Mouse (Mus musculus): ENCODE measurements at regions not wholly inside any gene's neighbourhood (a gene's known extent, or its start where the extent isn't known, plus 50 kb on each side); places are given as distances from the start of the nearest gene placed in this dataset.

DNA sequence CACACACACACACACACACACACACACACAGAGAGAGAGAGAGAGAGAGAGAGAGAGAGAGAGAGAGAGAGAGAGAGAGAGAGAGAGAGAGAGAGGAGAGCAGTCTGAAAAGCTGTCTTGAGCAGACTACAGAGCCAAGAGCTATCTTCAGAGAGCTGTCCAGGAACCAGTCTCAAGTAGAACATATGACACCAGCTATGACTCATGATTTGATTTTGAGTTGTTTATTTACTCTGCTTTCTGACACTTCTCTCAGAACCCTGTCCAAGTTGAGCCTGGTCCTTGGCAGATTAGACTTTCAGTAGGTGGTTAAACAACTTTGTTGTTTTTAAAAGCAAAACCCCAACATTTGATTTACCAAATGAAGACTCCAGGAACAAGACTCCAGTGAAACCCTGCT, 420.8 kb upstream of the Lcorl start:
- Histone ChIP-seq H3K27ac (no peak overlapping the region), H3K36me3 (replicated peaks) (no peaks in the 10 kb centered on the region), H3K9me3 (no peaks in the 10 kb centered on the region), H3K27me3 (ENCODE audit: poor library complexity, severe bottlenecking) (no peaks in the 10 kb centered on the region), H3K4me1 (no peaks in the 10 kb centered on the region), H3K4me3 (no peak overlapping the region)
- DNase-seq (ENCODE audit: extremely low spot score, low spot score), result no peak

- Histone ChIP-seq H3K27me3 (ENCODE audit: poor library complexity, severe bottlenecking) (no peaks in the 10 kb centered on the region), H3K27ac (no peak overlapping the region), H3K4me1 (no peaks in the 10 kb centered on the region), H3K9me3 (no peaks in the 10 kb centered on the region), H3K4me3 (no peak overlapping the region), H3K36me3 (replicated peaks) (no peaks in the 10 kb centered on the region)
- 90% methylated on average over 6 of the region's 6 CpGs for WGBS
- DNase-seq (ENCODE audit: extremely low spot score, low spot score), result no peak
These were observed 399.3 kb upstream of the Lcorl start for GRCm38 (mm10) chr5:46256730-46257129.

GRCm38 (mm10) chr5:46253940-46254339, 396.5 kb upstream of the Lcorl start:
- no peaks in the 10 kb centered on the region for H3K27me3 ChIP-seq (ENCODE audit: poor library complexity, severe bottlenecking)
- no peak overlapping the region for H3K4me3 ChIP-seq
- H3K4me1 ChIP-seq, result no peaks in the 10 kb centered on the region
- H3K36me3 ChIP-seq (replicated peaks), result no peaks in the 10 kb centered on the region
- H3K9me3 ChIP-seq, result no peaks in the 10 kb centered on the region
- DNase-seq (ENCODE audit: extremely low spot score, low spot score), result no peak
- no peak overlapping the region for H3K27ac ChIP-seq

DNA sequence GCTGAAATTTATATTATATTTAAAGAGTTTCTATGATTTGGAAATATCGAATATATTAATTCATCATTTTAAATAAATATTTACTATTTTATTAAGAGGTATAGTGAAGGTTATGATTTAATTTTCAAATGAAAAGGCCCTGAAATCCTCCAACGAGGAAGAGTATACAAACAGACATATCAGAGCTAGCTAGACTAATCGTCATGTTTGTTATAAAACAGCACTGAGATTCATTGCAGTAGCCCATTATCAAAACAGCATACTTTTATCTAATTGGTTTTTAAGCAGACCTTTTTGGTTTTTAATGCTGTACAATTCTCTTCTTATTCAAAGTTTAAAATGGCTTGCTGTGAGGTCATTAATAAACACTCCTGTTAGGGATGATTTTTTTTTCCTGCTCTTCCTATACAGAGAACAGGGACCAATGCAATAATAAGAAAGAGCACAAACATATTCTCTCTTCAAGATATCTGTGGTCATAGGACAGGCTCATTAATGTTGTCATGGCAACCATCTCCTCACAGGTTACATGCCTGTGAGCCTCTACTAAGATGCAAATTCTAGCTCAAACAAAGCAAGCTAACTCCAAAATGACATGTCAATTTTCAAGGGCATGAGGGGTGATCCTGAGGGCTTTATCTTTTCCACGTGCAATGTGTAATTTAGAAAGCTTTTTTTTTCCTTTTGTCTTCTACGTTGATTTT, 378.1 kb upstream of the Lcorl start:
- DNase-seq (ENCODE audit: extremely low spot score, low spot score), result no peak
- no peaks in the 10 kb centered on the region for H3K36me3 ChIP-seq (replicated peaks)

GRCm38 (mm10) chr5:46232780-46233179, 375.4 kb upstream of the Lcorl start:
- Histone ChIP-seq H3K9me3 (no peaks in the 10 kb centered on the region), H3K4me3 (no peak overlapping the region), H3K36me3 (replicated peaks) (no peaks in the 10 kb centered on the region), H3K27me3 (ENCODE audit: poor library complexity, severe bottlenecking) (no peaks in the 10 kb centered on the region), H3K27ac (no peak overlapping the region), H3K4me1 (peaks cover 6% of the 10 kb centered on the region; the same call in 1 of the 2 replicates)
- DNase-seq (ENCODE audit: extremely low spot score, low spot score), result no peak

More for the DNA sequence above, 378.1 kb upstream of the Lcorl start:
- H3K4me1 ChIP-seq, result peaks cover 6% of the 10 kb centered on the region; the same call in 1 of the 2 replicates
- no peak overlapping the region for H3K27ac ChIP-seq
- 75% methylated on average over 5 of the region's 5 CpGs for WGBS
- H3K27me3 ChIP-seq (ENCODE audit: poor library complexity, severe bottlenecking), result no peaks in the 10 kb centered on the region
- H3K4me3 ChIP-seq, result no peak overlapping the region
- H3K9me3 ChIP-seq, result no peaks in the 10 kb centered on the region

DNA sequence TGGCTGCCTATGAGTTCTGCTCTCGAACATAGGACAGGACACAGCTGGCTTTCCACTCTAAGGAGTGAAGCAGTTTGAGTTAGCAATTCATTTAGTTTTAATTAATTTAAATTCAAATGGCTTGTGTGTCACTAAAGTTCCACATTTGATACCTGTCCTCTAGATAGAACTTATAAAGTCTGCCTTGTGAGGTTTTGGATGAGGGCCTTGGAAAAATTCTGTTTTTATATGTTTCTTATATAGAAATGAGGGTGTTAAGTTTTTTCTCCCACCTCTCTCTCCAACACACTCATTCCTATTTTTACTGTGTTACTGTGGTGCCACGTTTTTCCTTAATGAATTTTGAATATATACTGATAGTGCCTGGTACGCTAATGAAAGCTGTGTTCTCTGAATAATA, 371.3 kb upstream of the Lcorl start:
- no peak for DNase-seq (ENCODE audit: extremely low spot score, low spot score)
- Histone ChIP-seq H3K27me3 (ENCODE audit: poor library complexity, severe bottlenecking) (no peaks in the 10 kb centered on the region), H3K9me3 (no peaks in the 10 kb centered on the region), H3K4me1 (peaks cover 2% of the 10 kb centered on the region; the same call in 1 of the 2 replicates), H3K27ac (no peak overlapping the region), H3K4me3 (no peak overlapping the region), H3K36me3 (replicated peaks) (no peaks in the 10 kb centered on the region)
- 86% methylated on average over 3 of the region's 3 CpGs for WGBS

- Histone ChIP-seq H3K27me3 (ENCODE audit: poor library complexity, severe bottlenecking) (peaks cover 3% of the 10 kb centered on the region), H3K9me3 (no peaks in the 10 kb centered on the region), H3K4me3 (no peak overlapping the region), H3K36me3 (replicated peaks) (no peaks in the 10 kb centered on the region), H3K4me1 (no peaks in the 10 kb centered on the region), H3K27ac (no peak overlapping the region)
- 81% methylated on average over 4 of the region's 4 CpGs for WGBS
- no peak for DNase-seq (ENCODE audit: extremely low spot score, low spot score)
These were observed 355.5 kb upstream of the Lcorl start for GRCm38 (mm10) chr5:46212845-46213468.

DNA sequence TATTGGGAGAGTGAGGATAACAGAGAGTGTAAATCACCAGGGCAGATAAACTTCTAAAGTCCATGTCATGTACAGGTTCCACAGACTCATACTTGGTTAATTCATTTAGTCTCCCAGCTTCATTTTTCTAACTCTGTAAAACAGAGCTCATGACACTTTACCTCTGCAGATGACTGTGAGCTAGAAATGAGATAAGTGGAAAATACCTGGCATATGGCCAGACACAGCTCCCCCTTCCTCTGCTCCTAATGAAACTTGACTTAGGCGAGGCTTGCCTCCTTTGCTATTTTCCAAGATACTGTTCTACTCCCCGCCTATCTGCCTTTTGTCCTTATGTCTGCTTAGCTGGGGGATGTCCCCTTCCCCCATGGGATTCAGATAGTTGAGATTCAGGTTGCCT, 351.7 kb upstream of the Lcorl start:
- Histone ChIP-seq H3K9me3 (no peaks in the 10 kb centered on the region), H3K36me3 (replicated peaks) (no peaks in the 10 kb centered on the region), H3K27ac (no peak overlapping the region), H3K4me1 (no peaks in the 10 kb centered on the region), H3K27me3 (ENCODE audit: poor library complexity, severe bottlenecking) (peaks cover 41% of the 10 kb centered on the region), H3K4me3 (no peak overlapping the region)
- no peak for DNase-seq (ENCODE audit: extremely low spot score, low spot score)
- WGBS, result 90% methylated on average over 2 of the region's 2 CpGs

- H3K27ac ChIP-seq, result no peak overlapping the region
- no peaks in the 10 kb centered on the region for H3K9me3 ChIP-seq
- 85% methylated on average over 4 of the region's 4 CpGs for WGBS
- peaks cover 82% of the 10 kb centered on the region for H3K27me3 ChIP-seq (ENCODE audit: poor library complexity, severe bottlenecking)
- no peaks in the 10 kb centered on the region for H3K36me3 ChIP-seq (replicated peaks)
- no peak for DNase-seq (ENCODE audit: extremely low spot score, low spot score)
- peaks cover 25% of the 10 kb centered on the region for H3K4me1 ChIP-seq
- no peak overlapping the region for H3K4me3 ChIP-seq
These were observed 346.3 kb upstream of the Lcorl start for GRCm38 (mm10) chr5:46203744-46204143.

DNA sequence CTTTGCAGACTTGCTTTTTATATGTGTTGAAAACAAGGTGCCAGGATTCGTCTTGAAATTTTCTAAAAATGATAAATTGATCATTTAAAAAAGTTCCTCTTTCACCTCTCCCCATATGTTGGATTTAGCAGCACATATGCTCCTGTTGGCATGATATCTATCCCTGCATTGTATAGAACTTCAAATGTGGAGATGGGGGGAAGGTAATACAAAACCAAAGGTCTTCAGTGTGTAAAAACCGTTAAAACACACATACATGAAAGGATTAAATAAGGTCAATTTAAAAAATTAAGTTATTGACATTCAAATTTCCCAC, 345.0 kb upstream of the Lcorl start:
- Histone ChIP-seq H3K27ac (no peak overlapping the region), H3K4me3 (no peak overlapping the region), H3K27me3 (ENCODE audit: poor library complexity, severe bottlenecking) (peaks cover 87% of the 10 kb centered on the region)

GRCm38 (mm10) chr5:46201639-46202456, 344.4 kb upstream of the Lcorl start:
- Histone ChIP-seq H3K4me3 (no peak overlapping the region), H3K4me1 (peaks cover 25% of the 10 kb centered on the region), H3K27me3 (ENCODE audit: poor library complexity, severe bottlenecking) (peaks cover 87% of the 10 kb centered on the region), H3K9me3 (no peaks in the 10 kb centered on the region), H3K36me3 (replicated peaks) (no peaks in the 10 kb centered on the region), H3K27ac (no peak overlapping the region)
- peak; percentile 16 for DNase-seq (ENCODE audit: extremely low spot score, low spot score)
- 32% methylated on average over 6 of the region's 6 CpGs for WGBS

More for the DNA sequence above, 345.0 kb upstream of the Lcorl start:
- 80% methylated on average over 2 of the region's 2 CpGs for WGBS
- peaks cover 25% of the 10 kb centered on the region for H3K4me1 ChIP-seq
- no peak for DNase-seq (ENCODE audit: extremely low spot score, low spot score)
- no peaks in the 10 kb centered on the region for H3K36me3 ChIP-seq (replicated peaks)
- no peaks in the 10 kb centered on the region for H3K9me3 ChIP-seq

DNA sequence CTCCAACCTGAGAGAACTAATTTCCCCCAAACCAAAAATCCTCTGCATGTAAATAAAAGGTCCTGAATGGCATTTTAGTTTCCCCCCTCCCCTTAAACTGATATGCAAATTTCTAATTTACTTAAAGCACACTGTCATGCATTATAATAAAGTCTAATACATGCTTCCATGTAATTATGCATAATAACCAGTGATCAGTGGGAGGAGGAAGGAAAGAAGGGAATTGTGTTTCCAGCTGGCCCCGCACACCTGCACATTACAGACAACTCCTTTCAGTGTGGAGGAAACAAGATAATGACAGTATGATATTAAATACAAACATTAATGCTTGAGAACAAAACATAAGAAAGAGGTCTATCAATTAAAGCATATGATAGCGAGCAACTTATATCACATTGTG, 329.5 kb upstream of the Lcorl start:
- H3K27ac ChIP-seq, result no peak overlapping the region
- DNase-seq (ENCODE audit: extremely low spot score, low spot score), result no peak
- no peaks in the 10 kb centered on the region for H3K36me3 ChIP-seq (replicated peaks)
- WGBS, result 93% methylated on average over 2 of the region's 2 CpGs
- H3K9me3 ChIP-seq, result no peaks in the 10 kb centered on the region
- H3K4me3 ChIP-seq, result no peak overlapping the region
- 0 out of 2 replicates have a peak, but pooled peaks cover 4% of the 10 kb centered on the region for H3K4me1 ChIP-seq
- H3K27me3 ChIP-seq (ENCODE audit: poor library complexity, severe bottlenecking), result no peaks in the 10 kb centered on the region

- Histone ChIP-seq H3K4me3 (no peak overlapping the region), H3K36me3 (replicated peaks) (no peaks in the 10 kb centered on the region), H3K27me3 (ENCODE audit: poor library complexity, severe bottlenecking) (no peaks in the 10 kb centered on the region), H3K4me1 (0 out of 2 replicates have a peak, but pooled peaks cover 4% of the 10 kb centered on the region), H3K9me3 (no peaks in the 10 kb centered on the region), H3K27ac (no peak overlapping the region)
- no peak for DNase-seq (ENCODE audit: extremely low spot score, low spot score)
- WGBS, result 68% methylated on average over 2 of the region's 2 CpGs
These were observed 324.7 kb upstream of the Lcorl start for GRCm38 (mm10) chr5:46182157-46182556.
